Mouse (Mus musculus) left cerebral cortex, postnatal 25 days (tissue): ENCODE measurements around the gene Gm20683. TPM values are rescaled to one million over a fixed set of nuclear protein-coding genes. Genes with fewer than 3 reads are reported as not detected.

Source experiments
- microRNA-seq, 2 experiments: library from miRNA; unstranded; fragments of <30 nt; microRNA quantifications; one replicate each; pipeline ENCODE4 v1.2.0; 2022
- total RNA-seq, 2 experiments: library from RNA; stranded (reverse); gene quantifications; 2 replicates each; pipeline ENCODE4 v1.2.3; 2021

The Gm20683 gene
- total RNA-seq, 2 experiments from 2014 or later, result 23.0 to 25.2 TPM

Small RNAs within 50 kb of the gene (microRNA-seq; reads per million reads assigned to microRNA genes)
- gene Mir3082, result 3.4 to 5.0 reads per million in 2 experiments

Other genes starting within 250 kb of the Gm20683 start
- gene Gng13, start 124.6 kb downstream of the Gm20683 start, total RNA-seq, result 100 to 1,000 TPM; 176 to 196 TPM
- 1 to 10 TPM; 2.4 to 3.0 TPM for gene Chtf18, start 114.3 kb downstream of the Gm20683 start, total RNA-seq
- 10 to 100 TPM; 46.9 to 48.7 TPM for gene Rpusd1, start 114.1 kb downstream of the Gm20683 start, total RNA-seq
- gene Mslnl, start 105.7 kb downstream of the Gm20683 start, total RNA-seq, result under 1 TPM in 1 of 2 experiments, not detected in 1; 0.25 TPM
- gene Msln, start 87.4 kb downstream of the Gm20683 start, total RNA-seq, result 1 to 10 TPM; 2.2 to 3.8 TPM
- 10 to 100 TPM; 33.4 to 34.4 TPM for gene Narfl, start 68.0 kb downstream of the Gm20683 start, total RNA-seq
- 100 to 1,000 TPM; 109 to 122 TPM for gene Haghl, start 56.1 kb downstream of the Gm20683 start, total RNA-seq
- under 1 TPM in 1 of 2 experiments, not detected in 1; 0.21 TPM for gene Ccdc78, start 55.2 kb downstream of the Gm20683 start, total RNA-seq
- gene Fam173a, start 48.9 kb downstream of the Gm20683 start, total RNA-seq, result 10 to 100 TPM; 79.7 to 82.2 TPM
- gene AC134908.4, start 46.1 kb downstream of the Gm20683 start, total RNA-seq, result 1 to 10 TPM in 1 of 2 experiments, not detected in 1; 1.0 TPM
- 10 to 100 TPM; 72.5 to 86.7 TPM for gene Metrn, start 44.6 kb downstream of the Gm20683 start, total RNA-seq
- 100 to 1,000 TPM; 648 to 673 TPM for gene Fbxl16, start 32.7 kb downstream of the Gm20683 start, total RNA-seq
- gene Wdr24, start 18.1 kb downstream of the Gm20683 start, total RNA-seq, result 10 to 100 TPM; 25.1 to 25.4 TPM
- gene Jmjd8, start 12.9 kb downstream of the Gm20683 start, total RNA-seq, result 10 to 100 TPM; 55.9 to 57.6 TPM
- gene Stub1, start 8.4 kb downstream of the Gm20683 start, total RNA-seq, result 100 to 1,000 TPM; 171 to 173 TPM
- gene Rhbdl1, start 4.5 kb downstream of the Gm20683 start, total RNA-seq, result 10 to 100 TPM; 59.0 to 59.7 TPM
- 10 to 100 TPM; 76.9 to 84.4 TPM for gene Rhot2, start 3.1 kb upstream of the Gm20683 start, total RNA-seq
- 10 to 100 TPM; 29.8 to 31.4 TPM for gene Wdr90, start 19.7 kb upstream of the Gm20683 start, total RNA-seq
- 10 to 100 TPM; 21.1 to 22.2 TPM for gene Mcrip2, start 27.0 kb upstream of the Gm20683 start, total RNA-seq
- 10 to 100 TPM; 34.8 to 38.1 TPM for gene Mettl26, start 33.3 kb upstream of the Gm20683 start, total RNA-seq
- gene Wfikkn1, start 39.1 kb upstream of the Gm20683 start, total RNA-seq, result 1 to 10 TPM; 1.3 to 2.5 TPM
- gene Rab40c, start 78.0 kb upstream of the Gm20683 start, total RNA-seq, result 10 to 100 TPM; 46.7 to 50.9 TPM
- 100 to 1,000 TPM; 116 to 118 TPM for gene Pigq, start 103.2 kb upstream of the Gm20683 start, total RNA-seq
- not detected for gene Nhlrc4, start 103.2 kb upstream of the Gm20683 start, total RNA-seq
- under 1 TPM in 1 of 2 experiments, not detected in 1; 0.23 TPM for gene A930017K11Rik, start 110.8 kb upstream of the Gm20683 start, total RNA-seq
- gene Capn15, start 144.0 kb upstream of the Gm20683 start, total RNA-seq, result 10 to 100 TPM; 47.0 to 51.6 TPM
- gene Rab11fip3, start 227.8 kb upstream of the Gm20683 start, total RNA-seq, result 100 to 1,000 TPM in 1 of 2 experiments, 10 to 100 TPM in 1; 95.8 to 103 TPM
- gene Decr2, start 248.6 kb upstream of the Gm20683 start, total RNA-seq, result 10 to 100 TPM; 26.4 to 27.9 TPM